Mouse (Mus musculus) lung, adult 2 months (tissue): Measurements from ENCODE around the gene Clca4b.

Source experiments
- CTCF ChIP-seq: fragments of 200-500 bp; IDR thresholded peaks from 2 replicates; pipeline ENCODE4 v1.5.1; 2011; ENCODE audit warnings: mild to moderate bottlenecking, low read length, control low read depth; ENCODE audit not compliant: insufficient read depth
- POLR2A ChIP-seq: fragments of 200-500 bp; IDR thresholded peaks from 2 replicates; pipeline ENCODE4 v1.6.1; 2011; ENCODE audit warnings: low read depth, mild to moderate bottlenecking, control low read depth, low read length, borderline replicate concordance; ENCODE audit errors: extremely low read depth

- TF ChIP-seq POLR2A = no peak
- TF ChIP-seq CTCF = no peak
Measured at GRCm38 (mm10) chr3:144886957-144887356, 45.4 kb downstream of the Clca4b start.
